ENCODE assay signal across 8 mouse cellular contexts in the genomic region with DNA sequence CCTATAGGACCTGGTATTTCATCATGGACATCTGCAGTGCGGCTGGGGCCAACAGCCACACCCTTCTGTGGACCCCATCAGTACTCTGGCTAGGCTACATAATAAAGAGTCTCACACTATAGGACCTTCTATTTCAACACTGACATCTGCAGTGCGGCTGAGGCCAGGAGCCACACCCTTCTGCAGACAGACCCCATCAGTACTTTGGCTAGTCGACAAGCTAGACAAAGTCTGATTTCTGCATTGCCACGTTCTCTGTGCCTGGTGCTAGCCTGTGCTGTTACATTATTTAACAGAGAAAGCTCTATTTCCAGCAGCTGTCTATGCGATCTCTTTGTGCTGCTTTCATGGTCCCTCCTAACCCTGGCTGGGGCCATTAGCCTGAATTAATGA. TPM values are rescaled to one million over a fixed set of nuclear protein-coding genes. Genes with fewer than 3 reads are reported as not detected.
DNase-seq lines count a peak whose midpoint lies in the region; ATAC-seq and TF ChIP-seq lines count a peak whose summit lies in the region.

No protein-coding gene starts in this region.

- peak overlapping the region; percentile 44 for H3K4me2 ChIP-seq in forebrain, embryonic 16.5 days (ENCODE audit: low read length)
- peak overlapping the region; percentile 74 for H3K4me2 ChIP-seq in midbrain, embryonic 11.5 days

- peak overlapping the region; percentile 91 for H3K27ac ChIP-seq in heart, embryonic 10.5 days
- no peak overlapping the region for H3K27ac ChIP-seq in ES-Bruce4 (ENCODE audit: insufficient read depth, low read length)
- H3K27ac ChIP-seq in forebrain, embryonic 16.5 days (ENCODE audit: low read length), result peak overlapping the region; percentile 100
- H3K27ac ChIP-seq in midbrain, embryonic 11.5 days (ENCODE audit: low read depth, low read length), result peak overlapping the region; percentile 98

- no peak for DNase-seq in heart, embryonic 10.5 days (ENCODE audit: low spot score)
- DNase-seq in heart, postnatal 4 days, result no peak
- peak; percentile 94 for DNase-seq in midbrain, embryonic 11.5 days (ENCODE audit: low spot score, missing footprints)
- DNase-seq in urinary bladder, postnatal 4 days (ENCODE audit: low spot score in 2 of 2), result no peak
- DNase-seq in left cerebral cortex, postnatal 14 days (ENCODE audit: low spot score in 2 of 2), result no peak
- DNase-seq in frontal cortex, postnatal 25 days (ENCODE audit: low spot score in 2 of 2), result no peak

- no peak for TF ChIP-seq EP300 in ES-Bruce4 (IDR thresholded peaks at IDR 0.05; ENCODE audit: insufficient read depth, low read depth, low read length)

- H3K27me3 ChIP-seq in heart, embryonic 10.5 days (ENCODE audit: insufficient read depth, poor library complexity, severe bottlenecking), result no peaks in the 10 kb centered on the region
- no peaks in the 10 kb centered on the region for H3K27me3 ChIP-seq in ES-Bruce4 (ENCODE audit: control insufficient read depth, insufficient read depth, low read length, poor library complexity, severe bottlenecking)
- H3K27me3 ChIP-seq in forebrain, embryonic 16.5 days (replicated peaks; ENCODE audit: control insufficient read depth, insufficient read depth, low read length), result no peaks in the 10 kb centered on the region
- H3K27me3 ChIP-seq in midbrain, embryonic 11.5 days (ENCODE audit: control insufficient read depth, insufficient read depth, low read length), result no peaks in the 10 kb centered on the region

- intact Hi-C loops in left cerebral cortex, postnatal 14 days (cut with DNase I), result no loop called here

- H3K9me3 ChIP-seq in heart, embryonic 10.5 days, result no peaks in the 10 kb centered on the region
- H3K9me3 ChIP-seq in ES-Bruce4 (replicated peaks; ENCODE audit: control insufficient read depth, insufficient read depth, low read length, poor library complexity, severe bottlenecking), result no peaks in the 10 kb centered on the region
- H3K9me3 ChIP-seq in forebrain, embryonic 16.5 days (ENCODE audit: control insufficient read depth, low read length), result no peaks in the 10 kb centered on the region
- no peaks in the 10 kb centered on the region for H3K9me3 ChIP-seq in midbrain, embryonic 11.5 days (ENCODE audit: control insufficient read depth, low read length)

- ATAC-seq in forebrain, embryonic 16.5 days, result no peak
- ATAC-seq in midbrain, embryonic 11.5 days (ENCODE audit: low FRiP score), result no peak

- no peak overlapping the region for H3K9ac ChIP-seq in ES-Bruce4 (ENCODE audit: low read depth, poor library complexity, severe bottlenecking)
- peak overlapping the region; percentile 98 for H3K9ac ChIP-seq in forebrain, embryonic 16.5 days (replicated peaks; ENCODE audit: low read depth, low read length)
- peak overlapping the region; percentile 97 for H3K9ac ChIP-seq in midbrain, embryonic 11.5 days (ENCODE audit: low read length)

- no peak for TF ChIP-seq CTCF in ES-Bruce4 (IDR thresholded peaks at IDR 0.05; ENCODE audit: low read depth, low read length)

- peaks cover 14% of the 10 kb centered on the region for H3K36me3 ChIP-seq in heart, embryonic 10.5 days
- H3K36me3 ChIP-seq in ES-Bruce4 (ENCODE audit: control insufficient read depth, insufficient read depth, low read length, poor library complexity, severe bottlenecking), result peaks cover 4% of the 10 kb centered on the region; the same call in 1 of the 2 replicates
- H3K36me3 ChIP-seq in forebrain, embryonic 16.5 days (ENCODE audit: control insufficient read depth, insufficient read depth), result peaks cover 3% of the 10 kb centered on the region; the same call in 1 of the 2 replicates
- no peaks in the 10 kb centered on the region for H3K36me3 ChIP-seq in midbrain, embryonic 11.5 days (ENCODE audit: control insufficient read depth, insufficient read depth, low read length)

- H3K4me1 ChIP-seq in heart, embryonic 10.5 days, result peaks cover 25% of the 10 kb centered on the region
- H3K4me1 ChIP-seq in ES-Bruce4 (ENCODE audit: control insufficient read depth, insufficient read depth, low read length), result peaks cover 4% of the 10 kb centered on the region
- H3K4me1 ChIP-seq in forebrain, embryonic 16.5 days (replicated peaks; ENCODE audit: control insufficient read depth, insufficient read depth, low read length), result peaks cover 21% of the 10 kb centered on the region
- peaks cover 26% of the 10 kb centered on the region for H3K4me1 ChIP-seq in midbrain, embryonic 11.5 days (ENCODE audit: control insufficient read depth, insufficient read depth, low read length)

- TF ChIP-seq POLR2A in ES-Bruce4 (IDR thresholded peaks at IDR 0.05; ENCODE audit: insufficient read depth, low read length), result no peak

- 38% methylated on average over 5 of the region's 5 CpGs for WGBS in heart, embryonic 10.5 days
- WGBS in forebrain, embryonic 16.5 days, result under 1% methylated on average over 5 of the region's 5 CpGs
- 20% methylated on average over 5 of the region's 5 CpGs for WGBS in midbrain, embryonic 11.5 days

- peak overlapping the region; percentile 84 for H3K4me3 ChIP-seq in heart, embryonic 10.5 days
- peak overlapping the region; percentile 20; the same call in 1 of the 2 replicates for H3K4me3 ChIP-seq in ES-Bruce4 (ENCODE audit: low read depth, low read length)
- peak overlapping the region; percentile 71 for H3K4me3 ChIP-seq in forebrain, embryonic 16.5 days (replicated peaks; ENCODE audit: low read length)
- H3K4me3 ChIP-seq in midbrain, embryonic 11.5 days (ENCODE audit: low read depth, low read length), result peak overlapping the region; percentile 69

RNA-seq across cellular contexts. Expression of a gene that starts 1.3 kb away (rescaled TPM):
- polyA plus RNA-seq in heart, embryonic 10.5 days (2016; fragmentation: Nextera tagmentation; extraction: Ambion mirVana), result not detected in 2 replicates
- total RNA-seq in heart, postnatal 4 days (2021), result not detected
- polyA plus RNA-seq in ES-Bruce4 (2011; ENCODE audit: insufficient read depth, insufficient read length, low read depth, missing spikeins), result not detected in 2 replicates
- polyA plus RNA-seq in forebrain, embryonic 16.5 days (2015; fragmentation: Nextera tagmentation; extraction: Ambion mirVana), result not detected in 2 replicates
- polyA plus RNA-seq in midbrain, embryonic 11.5 days (2014; fragmentation: Nextera tagmentation; extraction: Ambion mirVana), result not detected in 2 replicates
- not detected for total RNA-seq in left cerebral cortex, postnatal 14 days (2021)

RNA-seq across cellular contexts. Expression of a gene that starts 1.4 kb away (rescaled TPM):
- 1,319 and 1,394 TPM in 2 replicates for polyA plus RNA-seq in heart, embryonic 10.5 days (2016; fragmentation: Nextera tagmentation; extraction: Ambion mirVana)
- total RNA-seq in heart, postnatal 4 days (2021), result 100 to 1,000 TPM; 435 TPM
- polyA plus RNA-seq in ES-Bruce4 (2011; ENCODE audit: insufficient read depth, insufficient read length, low read depth, missing spikeins), result 700 and 767 TPM in 2 replicates
- 16,411 and 16,831 TPM in 2 replicates for polyA plus RNA-seq in forebrain, embryonic 16.5 days (2015; fragmentation: Nextera tagmentation; extraction: Ambion mirVana)
- 7,669 and 8,043 TPM in 2 replicates for polyA plus RNA-seq in midbrain, embryonic 11.5 days (2014; fragmentation: Nextera tagmentation; extraction: Ambion mirVana)
- total RNA-seq in left cerebral cortex, postnatal 14 days (2021), result 1,000 to 10,000 TPM; 2,132 to 2,150 TPM

RNA-seq across cellular contexts. Expression of a gene that starts 17.7 kb away (rescaled TPM):
- 1,935 and 2,007 TPM in 2 replicates for polyA plus RNA-seq in heart, embryonic 10.5 days (2016; fragmentation: Nextera tagmentation; extraction: Ambion mirVana)
- 100 to 1,000 TPM; 873 to 889 TPM for total RNA-seq in heart, postnatal 4 days (2021)
- polyA plus RNA-seq in ES-Bruce4 (2011; ENCODE audit: insufficient read depth, insufficient read length, low read depth, missing spikeins), result 3,464 and 4,107 TPM in 2 replicates
- 1,178 and 1,185 TPM in 2 replicates for polyA plus RNA-seq in forebrain, embryonic 16.5 days (2015; fragmentation: Nextera tagmentation; extraction: Ambion mirVana)
- 2,214 and 2,255 TPM in 2 replicates for polyA plus RNA-seq in midbrain, embryonic 11.5 days (2014; fragmentation: Nextera tagmentation; extraction: Ambion mirVana)
- total RNA-seq in left cerebral cortex, postnatal 14 days (2021), result 100 to 1,000 TPM; 689 to 750 TPM

RNA-seq across cellular contexts. Expression of a gene that starts 34.0 kb away (rescaled TPM):
- 14.9 and 20.2 TPM in 2 replicates for polyA plus RNA-seq in heart, embryonic 10.5 days (2016; fragmentation: Nextera tagmentation; extraction: Ambion mirVana)
- total RNA-seq in heart, postnatal 4 days (2021), result 10 to 100 TPM; 14.1 to 15.9 TPM
- 30.9 and 33.4 TPM in 2 replicates for polyA plus RNA-seq in ES-Bruce4 (2011; ENCODE audit: insufficient read depth, insufficient read length, low read depth, missing spikeins)
- 43.0 and 54.9 TPM in 2 replicates for polyA plus RNA-seq in forebrain, embryonic 16.5 days (2015; fragmentation: Nextera tagmentation; extraction: Ambion mirVana)
- polyA plus RNA-seq in midbrain, embryonic 11.5 days (2014; fragmentation: Nextera tagmentation; extraction: Ambion mirVana), result 7.5 and 9.8 TPM in 2 replicates
- 10 to 100 TPM; 17.9 to 18.1 TPM for total RNA-seq in left cerebral cortex, postnatal 14 days (2021)

RNA-seq across cellular contexts. Expression of a gene that starts 53.7 kb away (rescaled TPM):
- polyA plus RNA-seq in heart, embryonic 10.5 days (2016; fragmentation: Nextera tagmentation; extraction: Ambion mirVana), result 2.9 and 3.0 TPM in 2 replicates
- total RNA-seq in heart, postnatal 4 days (2021), result 1 to 10 TPM; 2.7 to 3.5 TPM
- polyA plus RNA-seq in ES-Bruce4 (2011; ENCODE audit: insufficient read depth, insufficient read length, low read depth, missing spikeins), result 0.40 and 0.78 TPM in 2 replicates
- polyA plus RNA-seq in forebrain, embryonic 16.5 days (2015; fragmentation: Nextera tagmentation; extraction: Ambion mirVana), result 0.65 and 0.66 TPM in 2 replicates
- 0.27 and 0.40 TPM in 2 replicates for polyA plus RNA-seq in midbrain, embryonic 11.5 days (2014; fragmentation: Nextera tagmentation; extraction: Ambion mirVana)
- under 1 TPM; 0.15 to 0.24 TPM for total RNA-seq in left cerebral cortex, postnatal 14 days (2021)

Comparison
In these comparisons a context has a peak if more than half of its experiments do, and no peak if none do; other contexts are left out.
1. H3K4me3 ChIP-seq: peak in every context shown above with its lines; median percentile 84 in heart, embryonic 10.5 days; 71 in forebrain, embryonic 16.5 days; 69 in midbrain, embryonic 11.5 days; 20 in ES-Bruce4.